Mouse (Mus musculus): Measurements from ENCODE around the gene Ppp1r12a.

Gene Ppp1r12a

DNA sequence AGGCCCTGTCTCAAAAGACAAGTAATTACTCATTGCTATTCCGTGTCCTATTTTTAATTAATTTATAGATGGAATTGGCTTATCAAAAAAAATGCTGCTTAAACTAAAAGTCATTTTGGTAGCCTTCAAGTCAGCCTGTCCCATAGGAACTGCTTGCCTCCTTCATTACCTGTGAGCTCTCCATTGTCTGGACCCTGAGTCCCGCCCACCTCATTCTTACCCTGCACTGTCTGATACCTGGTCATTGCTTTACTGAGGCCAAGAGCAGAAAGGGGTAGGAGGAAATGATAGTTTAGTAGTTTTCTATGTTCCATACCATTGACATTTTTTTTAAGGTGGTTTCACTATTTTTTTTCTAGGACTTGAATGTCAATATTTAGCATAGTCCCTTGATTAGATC lies 121.4 kb downstream of the Ppp1r12a start:
- Histone ChIP-seq H3K4me3 (replicated peaks; ENCODE audit: low read length) (no peak overlapping the region), H3K4me1 (replicated peaks; ENCODE audit: low read depth, low read length) (peaks cover 72% of the 10 kb centered on the region), H3K36me3 (ENCODE audit: insufficient read depth, low read length) (peaks cover 20% of the 10 kb centered on the region), H3K9me3 (ENCODE audit: low read length) (no peaks in the 10 kb centered on the region), H3K27me3 (ENCODE audit: insufficient read depth, low read length) (no peaks in the 10 kb centered on the region)
- TF ChIP-seq NANOG (IDR thresholded peaks at IDR 0.05; ENCODE audit: borderline replicate concordance, low read length) = no peak
- TF ChIP-seq CTCF (conservative IDR thresholded peaks at IDR 0.05; ENCODE audit: low read length) = no peak
- TF ChIP-seq POU5F1 (IDR thresholded peaks at IDR 0.05; ENCODE audit: borderline replicate concordance, low read length) = no peak

DNA sequence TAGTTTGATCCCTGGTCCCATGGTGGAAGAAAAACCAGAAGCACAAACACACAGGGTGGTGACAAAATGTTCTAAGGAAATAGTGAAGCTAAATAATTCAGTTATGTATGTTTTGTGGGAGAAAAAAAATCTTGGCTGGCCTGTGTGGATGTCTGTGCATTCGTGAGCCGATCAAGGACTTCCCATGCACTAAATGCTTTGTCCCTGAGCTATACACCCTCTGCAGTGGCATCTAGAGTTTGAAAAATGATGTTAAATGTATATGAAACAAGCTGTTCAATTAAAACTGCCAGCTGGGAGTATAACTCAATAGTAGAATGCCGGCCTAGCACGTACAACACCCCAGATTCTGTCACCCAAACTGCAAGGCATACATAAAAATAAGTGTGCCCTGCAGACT lies 121.8 kb downstream of the Ppp1r12a start:
- no peaks in the 10 kb centered on the region for H3K27me3 ChIP-seq (ENCODE audit: insufficient read depth, low read length)
- H3K4me3 ChIP-seq (replicated peaks; ENCODE audit: low read length) = 0 out of 2 replicates have a peak overlapping the region, but pooled peaks have one; percentile 8
- no peaks in the 10 kb centered on the region for H3K9me3 ChIP-seq (ENCODE audit: low read length)
- TF ChIP-seq CTCF (conservative IDR thresholded peaks at IDR 0.05; ENCODE audit: low read length) (no peak), NANOG (IDR thresholded peaks at IDR 0.05; ENCODE audit: borderline replicate concordance, low read length) (no peak), POU5F1 (IDR thresholded peaks at IDR 0.05; ENCODE audit: borderline replicate concordance, low read length) (no peak)
- H3K4me1 ChIP-seq (replicated peaks; ENCODE audit: low read depth, low read length) = peaks cover 76% of the 10 kb centered on the region
- H3K36me3 ChIP-seq (ENCODE audit: insufficient read depth, low read length) = peaks cover 20% of the 10 kb centered on the region

DNA sequence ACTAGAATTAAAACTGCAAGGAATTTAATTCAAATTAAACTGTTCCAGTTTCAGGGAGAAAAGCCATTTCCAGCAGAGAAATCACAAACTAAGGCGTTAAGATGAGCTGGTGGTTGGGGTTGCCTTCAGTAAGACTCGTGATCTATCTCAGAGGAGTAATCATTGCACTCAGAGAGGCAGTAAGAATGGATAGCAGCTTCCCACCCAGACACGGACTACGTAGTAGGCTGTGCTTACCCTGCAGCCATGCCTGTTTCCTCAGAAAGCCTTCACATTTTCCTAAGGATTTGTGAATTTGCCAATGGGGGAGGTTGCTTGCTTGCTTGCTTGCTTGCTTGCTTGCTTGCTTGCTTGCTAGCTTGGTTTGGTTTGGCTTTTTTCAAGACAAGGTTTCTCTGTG lies 122.5 kb downstream of the Ppp1r12a start:
- H3K9me3 ChIP-seq (ENCODE audit: low read length) = no peaks in the 10 kb centered on the region
- TF ChIP-seq CTCF (conservative IDR thresholded peaks at IDR 0.05; ENCODE audit: low read length) (no peak), POU5F1 (IDR thresholded peaks at IDR 0.05; ENCODE audit: borderline replicate concordance, low read length) (no peak), NANOG (IDR thresholded peaks at IDR 0.05; ENCODE audit: borderline replicate concordance, low read length) (no peak)

DNA sequence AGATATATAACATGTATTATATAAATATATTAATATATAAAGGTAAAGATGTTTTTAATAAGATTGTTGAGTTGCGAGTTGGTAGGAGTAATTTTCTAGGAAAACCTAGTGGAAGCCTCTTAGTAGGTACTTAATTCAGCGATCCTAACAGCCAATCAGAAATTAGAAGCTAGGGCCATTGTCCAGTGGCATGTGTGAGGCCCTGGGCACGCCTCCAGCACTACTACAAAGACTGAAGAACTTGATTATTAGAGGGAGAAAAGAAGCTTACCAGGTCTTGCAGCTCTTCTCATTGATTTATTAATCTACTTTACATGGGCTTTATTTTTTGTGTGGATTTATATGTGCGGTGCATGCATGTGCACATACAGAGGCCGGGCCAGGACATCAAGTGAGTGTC lies 123.0 kb downstream of the Ppp1r12a start:
- no peaks in the 10 kb centered on the region for H3K27me3 ChIP-seq (ENCODE audit: insufficient read depth, low read length)

More for the DNA sequence above, 122.5 kb downstream of the Ppp1r12a start:
- H3K36me3 ChIP-seq (ENCODE audit: insufficient read depth, low read length) = peaks cover 20% of the 10 kb centered on the region
- peaks cover 80% of the 10 kb centered on the region for H3K4me1 ChIP-seq (replicated peaks; ENCODE audit: low read depth, low read length)
- no peaks in the 10 kb centered on the region for H3K27me3 ChIP-seq (ENCODE audit: insufficient read depth, low read length)
- H3K4me3 ChIP-seq (replicated peaks; ENCODE audit: low read length) = 0 out of 2 replicates have a peak overlapping the region, but pooled peaks have one; percentile 8

DNA sequence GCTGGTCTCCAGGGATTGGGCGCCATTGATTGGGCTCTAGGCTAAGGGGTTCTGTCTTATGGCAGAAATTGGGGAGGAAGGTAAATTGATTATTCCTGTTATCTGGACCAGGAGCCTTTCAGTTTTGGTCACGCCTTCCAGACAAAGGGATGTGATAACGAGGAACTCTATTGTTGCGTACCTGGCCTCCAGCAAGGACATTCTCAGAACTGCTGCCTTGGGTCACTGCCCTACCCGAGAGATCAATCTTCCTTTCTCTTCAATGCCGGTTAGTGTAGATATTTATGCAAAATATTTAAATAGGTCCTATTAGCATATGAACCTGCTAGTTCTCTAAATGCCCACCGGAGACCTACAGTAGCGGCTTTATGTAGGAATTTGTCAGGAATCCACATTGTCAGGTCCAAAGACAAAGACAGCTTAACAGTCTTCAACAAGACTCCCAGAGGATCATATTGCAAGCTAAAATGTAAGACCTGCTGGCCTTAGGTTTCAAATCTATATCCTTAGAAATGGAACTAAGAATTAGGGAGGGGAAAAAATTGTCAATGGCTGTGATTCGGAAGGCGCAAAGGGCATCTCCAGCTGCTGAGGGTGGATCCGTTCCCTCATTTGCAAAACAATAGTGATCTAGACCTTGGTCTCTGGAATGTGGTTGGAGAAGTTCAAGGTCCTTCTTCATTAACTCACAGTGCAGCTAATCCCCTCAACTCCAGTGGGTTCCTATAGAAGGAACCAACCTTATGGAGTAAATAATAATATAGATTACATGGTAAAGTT lies 124.9 kb downstream of the Ppp1r12a start:
- no peaks in the 10 kb centered on the region for H3K9me3 ChIP-seq (ENCODE audit: low read length)
- H3K27me3 ChIP-seq (ENCODE audit: insufficient read depth, low read length) = no peaks in the 10 kb centered on the region
- peak overlapping the region; percentile 75 for H3K4me3 ChIP-seq (replicated peaks; ENCODE audit: low read length)
- peaks cover 7% of the 10 kb centered on the region; the same call in 1 of the 2 replicates for H3K36me3 ChIP-seq (ENCODE audit: insufficient read depth, low read length)
- peaks cover 88% of the 10 kb centered on the region for H3K4me1 ChIP-seq (replicated peaks; ENCODE audit: low read depth, low read length)
- TF ChIP-seq POU5F1 (IDR thresholded peaks at IDR 0.05; ENCODE audit: borderline replicate concordance, low read length) (peak; percentile 18; the same call in 1 of the 2 replicates), NANOG (IDR thresholded peaks at IDR 0.05; ENCODE audit: borderline replicate concordance, low read length) (peak; percentile 42; the same call in 1 of the 2 replicates), CTCF (conservative IDR thresholded peaks at IDR 0.05; ENCODE audit: low read length) (no peak)

More for the DNA sequence above, 123.0 kb downstream of the Ppp1r12a start:
- H3K4me3 ChIP-seq (replicated peaks; ENCODE audit: low read length) = peak overlapping the region; percentile 75
- TF ChIP-seq CTCF (conservative IDR thresholded peaks at IDR 0.05; ENCODE audit: low read length) (no peak), NANOG (IDR thresholded peaks at IDR 0.05; ENCODE audit: borderline replicate concordance, low read length) (no peak), POU5F1 (IDR thresholded peaks at IDR 0.05; ENCODE audit: borderline replicate concordance, low read length) (no peak)
- peaks cover 79% of the 10 kb centered on the region for H3K4me1 ChIP-seq (replicated peaks; ENCODE audit: low read depth, low read length)
- no peaks in the 10 kb centered on the region for H3K9me3 ChIP-seq (ENCODE audit: low read length)
- peaks cover 15% of the 10 kb centered on the region for H3K36me3 ChIP-seq (ENCODE audit: insufficient read depth, low read length)

DNA sequence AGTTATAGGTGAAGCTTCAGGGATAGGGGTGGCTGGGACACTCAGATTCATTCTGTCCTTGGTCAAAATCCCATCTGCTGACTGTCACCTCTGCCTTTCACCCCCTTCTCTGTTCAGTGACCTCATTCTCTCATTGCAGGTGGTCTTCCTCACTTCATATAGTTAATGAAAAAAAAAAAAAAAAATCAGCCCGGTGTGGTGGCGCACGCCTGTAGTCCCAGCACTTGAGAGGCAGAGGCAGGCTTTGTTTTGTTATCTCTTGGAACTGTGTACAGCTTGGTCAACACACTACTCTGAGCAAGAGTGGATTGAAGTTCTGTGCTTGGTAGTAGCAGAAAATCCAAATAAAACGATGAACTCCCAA lies 125.4 kb downstream of the Ppp1r12a start:
- TF ChIP-seq POU5F1 (IDR thresholded peaks at IDR 0.05; ENCODE audit: borderline replicate concordance, low read length) (no peak), CTCF (conservative IDR thresholded peaks at IDR 0.05; ENCODE audit: low read length) (no peak), NANOG (IDR thresholded peaks at IDR 0.05; ENCODE audit: borderline replicate concordance, low read length) (no peak)
- H3K4me1 ChIP-seq (replicated peaks; ENCODE audit: low read depth, low read length) = peaks cover 87% of the 10 kb centered on the region
- H3K36me3 ChIP-seq (ENCODE audit: insufficient read depth, low read length) = 0 out of 2 replicates have a peak, but pooled peaks cover 1% of the 10 kb centered on the region
- no peaks in the 10 kb centered on the region for H3K27me3 ChIP-seq (ENCODE audit: insufficient read depth, low read length)
- H3K4me3 ChIP-seq (replicated peaks; ENCODE audit: low read length) = peak overlapping the region; percentile 14; the same call in 1 of the 2 replicates
- no peaks in the 10 kb centered on the region for H3K9me3 ChIP-seq (ENCODE audit: low read length)

DNA sequence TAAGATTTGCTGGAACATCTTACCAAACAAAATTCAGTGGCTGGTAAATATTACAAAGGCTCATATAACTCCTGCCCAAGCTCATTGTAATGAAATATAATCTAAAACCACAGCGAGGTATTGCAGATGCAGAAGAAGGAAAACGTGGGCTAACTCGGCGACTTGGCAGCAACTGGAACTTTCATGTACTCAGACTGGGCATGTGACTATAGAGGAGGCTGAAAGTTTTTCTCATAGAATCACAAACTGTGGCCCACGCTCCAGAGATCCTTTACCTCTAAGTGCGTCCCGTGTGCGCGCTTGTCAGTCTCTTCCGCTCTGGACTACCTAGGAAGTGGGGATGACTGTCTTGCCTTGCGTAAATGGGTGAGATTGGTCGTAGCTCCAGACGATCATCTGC lies 128.1 kb downstream of the Ppp1r12a start:
- no peaks in the 10 kb centered on the region for H3K9me3 ChIP-seq (ENCODE audit: low read length)
- TF ChIP-seq CTCF (conservative IDR thresholded peaks at IDR 0.05; ENCODE audit: low read length) (no peak), POU5F1 (IDR thresholded peaks at IDR 0.05; ENCODE audit: borderline replicate concordance, low read length) (no peak)

DNA sequence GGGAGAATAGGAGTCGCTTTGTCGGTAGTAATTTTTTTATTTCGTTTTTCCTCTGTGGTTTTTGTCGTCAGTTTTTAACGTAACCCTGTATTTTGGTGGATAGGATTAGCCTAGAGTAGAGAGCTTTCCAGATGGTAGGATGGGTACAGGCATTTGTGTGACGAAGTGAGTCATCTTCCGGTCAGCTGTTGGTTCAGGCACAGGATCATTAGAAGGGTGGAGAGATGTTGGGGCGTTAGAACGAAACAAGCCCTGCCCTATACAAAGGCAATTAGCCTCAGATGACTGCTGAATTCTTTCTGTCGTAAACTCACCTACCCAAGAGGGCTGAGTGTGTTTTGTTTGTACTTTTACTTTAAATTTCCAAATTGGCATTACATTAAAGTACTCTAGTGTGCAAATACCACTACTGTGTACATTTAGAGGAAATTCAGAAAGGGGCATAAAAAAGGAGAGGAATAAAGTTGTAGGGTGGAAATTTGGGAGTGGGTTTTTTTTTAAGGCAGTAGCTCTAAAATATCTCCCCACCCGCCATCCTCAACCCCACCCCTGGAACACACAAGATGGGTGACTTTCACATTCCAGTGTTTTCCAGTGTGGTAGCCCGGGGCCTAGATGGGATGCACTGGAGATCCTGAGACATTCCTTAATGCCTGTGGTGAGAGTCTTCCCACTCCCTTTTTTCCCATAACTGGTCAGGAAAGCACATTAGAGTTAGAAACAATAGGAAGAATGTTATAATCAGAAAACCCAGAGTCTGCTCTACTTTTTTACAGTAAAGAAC lies 129.9 kb downstream of the Ppp1r12a start:
- TF ChIP-seq NANOG (IDR thresholded peaks at IDR 0.05; ENCODE audit: borderline replicate concordance, low read length) = no peak; the same call in 1 of the 2 replicates
- no peak overlapping the region for H3K4me3 ChIP-seq (replicated peaks; ENCODE audit: low read length)
- H3K36me3 ChIP-seq (ENCODE audit: insufficient read depth, low read length) = no peaks in the 10 kb centered on the region
- peaks cover 87% of the 10 kb centered on the region for H3K4me1 ChIP-seq (replicated peaks; ENCODE audit: low read depth, low read length)
- H3K9me3 ChIP-seq (ENCODE audit: low read length) = no peaks in the 10 kb centered on the region
- H3K27me3 ChIP-seq (ENCODE audit: insufficient read depth, low read length) = no peaks in the 10 kb centered on the region

More for the DNA sequence above, 128.1 kb downstream of the Ppp1r12a start:
- Histone ChIP-seq H3K36me3 (ENCODE audit: insufficient read depth, low read length) (no peaks in the 10 kb centered on the region), H3K4me3 (replicated peaks; ENCODE audit: low read length) (no peak overlapping the region), H3K4me1 (replicated peaks; ENCODE audit: low read depth, low read length) (peaks cover 85% of the 10 kb centered on the region), H3K27me3 (ENCODE audit: insufficient read depth, low read length) (no peaks in the 10 kb centered on the region)

All from E14TG2a.4 (cell line).